Mouse (Mus musculus) cerebellum, adult 2 months (tissue): Measurements from ENCODE around the gene Ndufs7.

Source experiments
- CTCF ChIP-seq: fragments of 200-500 bp; IDR thresholded peaks from 2 replicates; pipeline ENCODE4 v1.5.1; 2011; ENCODE audit warnings: low read depth, mild to moderate bottlenecking, control low read depth, low read length, moderate library complexity, borderline replicate concordance; ENCODE audit not compliant: insufficient read depth
- POLR2A ChIP-seq: fragments of 200-500 bp; IDR thresholded peaks from 2 replicates; pipeline ENCODE4 v1.6.1; 2011; ENCODE audit warnings: low read length, control low read depth, borderline replicate concordance; ENCODE audit not compliant: insufficient read depth

DNA sequence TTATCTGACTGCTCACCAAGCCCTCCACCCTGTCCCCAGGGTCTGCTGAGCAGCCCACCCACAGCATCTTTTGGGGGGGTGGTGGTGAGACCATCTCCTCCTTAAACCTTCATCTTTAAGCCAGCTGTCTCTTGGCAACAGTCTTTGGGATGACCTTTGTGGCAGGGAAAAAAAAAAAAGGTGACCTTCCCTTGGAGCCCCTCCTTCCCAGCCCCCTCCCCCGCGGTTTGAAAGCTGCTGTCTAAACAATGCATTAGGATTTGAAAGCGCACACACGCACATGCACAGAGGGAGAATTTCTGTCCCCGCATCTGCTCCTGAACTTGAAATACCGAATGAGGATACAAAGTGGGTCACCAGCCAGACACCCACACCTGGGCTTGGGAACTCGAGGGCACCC lies 44.9 kb upstream of the Ndufs7 start:
- no peak for TF ChIP-seq CTCF
- no peak for TF ChIP-seq POLR2A
